Mouse (Mus musculus) layer of hippocampus, adult 9-11 months (tissue): ENCODE data around the gene Cacna2d3.

Experiments
- DNase-seq: peaks from one replicate; pipeline ENCODE4 v3.0.0; 2022

The Cacna2d3 gene

GRCm38 (mm10) chr14:29485416-29485815 lies 236.2 kb downstream of the Cacna2d3 start:
- DNase-seq = no peak

GRCm38 (mm10) chr14:29478403-29478983 lies 243.2 kb downstream of the Cacna2d3 start:
- DNase-seq = peak; percentile 55

GRCm38 (mm10) chr14:29464277-29464676 lies 257.4 kb downstream of the Cacna2d3 start:
- DNase-seq = no peak

GRCm38 (mm10) chr14:29449203-29449602 lies 272.5 kb downstream of the Cacna2d3 start:
- no peak for DNase-seq

- peak; percentile 60 for DNase-seq
Observed at GRCm38 (mm10) chr14:29443091-29444026, 278.3 kb downstream of the Cacna2d3 start.

- no peak for DNase-seq
Observed at GRCm38 (mm10) chr14:29442476-29442875, 279.2 kb downstream of the Cacna2d3 start.

- no peak for DNase-seq
Observed at GRCm38 (mm10) chr14:29438666-29439065, 283.0 kb downstream of the Cacna2d3 start.

GRCm38 (mm10) chr14:29438251-29438650 lies 283.4 kb downstream of the Cacna2d3 start:
- peak; percentile 30 for DNase-seq

- DNase-seq = peak; percentile 37
Observed at GRCm38 (mm10) chr14:29435203-29435602, 286.5 kb downstream of the Cacna2d3 start.

GRCm38 (mm10) chr14:29433716-29434115 lies 287.9 kb downstream of the Cacna2d3 start:
- DNase-seq = no peak

GRCm38 (mm10) chr14:29433076-29433714 lies 288.5 kb downstream of the Cacna2d3 start:
- no peak for DNase-seq

GRCm38 (mm10) chr14:29429788-29430187 lies 291.9 kb downstream of the Cacna2d3 start:
- no peak for DNase-seq

- no peak for DNase-seq
Observed at GRCm38 (mm10) chr14:29425666-29426065, 296.0 kb downstream of the Cacna2d3 start.

- peak; percentile 51 for DNase-seq
Observed at GRCm38 (mm10) chr14:29425208-29425607, 296.5 kb downstream of the Cacna2d3 start.

- no peak for DNase-seq
Observed at GRCm38 (mm10) chr14:29405878-29406165, 315.8 kb downstream of the Cacna2d3 start.

- DNase-seq = no peak
Observed at GRCm38 (mm10) chr14:29405125-29405877, 316.4 kb downstream of the Cacna2d3 start.

- DNase-seq = no peak
Observed at GRCm38 (mm10) chr14:29403849-29404808, 317.5 kb downstream of the Cacna2d3 start.

- no peak for DNase-seq
Observed at GRCm38 (mm10) chr14:29402471-29402870, 319.2 kb downstream of the Cacna2d3 start.

- DNase-seq = no peak
Observed at GRCm38 (mm10) chr14:29393786-29394185, 327.9 kb downstream of the Cacna2d3 start.

- DNase-seq = no peak
Observed at GRCm38 (mm10) chr14:29392851-29393250, 328.8 kb downstream of the Cacna2d3 start.

- no peak for DNase-seq
Observed at GRCm38 (mm10) chr14:29391489-29391888, 330.2 kb downstream of the Cacna2d3 start.

GRCm38 (mm10) chr14:29387761-29388160 lies 333.9 kb downstream of the Cacna2d3 start:
- no peak for DNase-seq
